Mouse (Mus musculus): Measurements from ENCODE around the gene Gm49325. TPM values are rescaled to one million over a fixed set of nuclear protein-coding genes. Genes with fewer than 3 reads are reported as not detected.

The Gm49325 gene
- 10 to 100 TPM in 1 of 2 experiments, 1 to 10 TPM in 1; 8.6 to 11.4 TPM for total RNA-seq (2021)
- long read RNA-seq, experiment 1, partial matches to known transcripts = 0 of 23 reads
- long read RNA-seq, experiment 1, other reads (novel, unspliced or antisense) = 23 of 23 reads
- long read RNA-seq, experiment 2, partial matches to known transcripts = 0 of 6 reads
- long read RNA-seq, experiment 2, other reads (novel, unspliced or antisense) = 6 of 6 reads

- DNase-seq (ENCODE audit: low spot score) = peak; percentile 98
These were observed at the start of gene Gm49325, which contains the start of gene Sumo3 for GRCm38 (mm10) chr10:77605908-77606826. Gene Gm49325, plus strand, starts transcription at chr10:77606197. Gene Sumo3, plus strand, starts transcription at chr10:77606097.

- no peak for DNase-seq (ENCODE audit: low spot score)
These were observed 49.4 kb upstream of the Gm49325 start for GRCm38 (mm10) chr10:77556631-77557030.

- DNase-seq (ENCODE audit: low spot score) = no peak
These were observed 48.4 kb upstream of the Gm49325 start for GRCm38 (mm10) chr10:77557641-77558040.

- no peak for DNase-seq (ENCODE audit: low spot score)
These were observed 45.9 kb upstream of the Gm49325 start for GRCm38 (mm10) chr10:77560090-77560489.

- no peak for DNase-seq (ENCODE audit: low spot score)
These were observed 45.2 kb upstream of the Gm49325 start for GRCm38 (mm10) chr10:77560830-77561229.

GRCm38 (mm10) chr10:77561508-77561907 is 44.5 kb upstream of the Gm49325 start:
- DNase-seq (ENCODE audit: low spot score) = no peak

GRCm38 (mm10) chr10:77565005-77565404 is 41.0 kb upstream of the Gm49325 start:
- DNase-seq (ENCODE audit: low spot score) = no peak

- peak; percentile 91 for DNase-seq (ENCODE audit: low spot score)
These were observed 39.3 kb upstream of the Gm49325 start for GRCm38 (mm10) chr10:77566651-77567050.

GRCm38 (mm10) chr10:77569481-77569880 is 36.5 kb upstream of the Gm49325 start:
- no peak for DNase-seq (ENCODE audit: low spot score)

GRCm38 (mm10) chr10:77569973-77570658 is 35.9 kb upstream of the Gm49325 start:
- DNase-seq (ENCODE audit: low spot score) = no peak

- no peak for DNase-seq (ENCODE audit: low spot score)
These were observed 33.8 kb upstream of the Gm49325 start for GRCm38 (mm10) chr10:77572225-77572624.

- DNase-seq (ENCODE audit: low spot score) = no peak
These were observed 32.8 kb upstream of the Gm49325 start for GRCm38 (mm10) chr10:77573162-77573561.

GRCm38 (mm10) chr10:77580027-77580920 is 25.7 kb upstream of the Gm49325 start:
- peak; percentile 32 for DNase-seq (ENCODE audit: low spot score)

GRCm38 (mm10) chr10:77581023-77581407 is 25.0 kb upstream of the Gm49325 start:
- DNase-seq (ENCODE audit: low spot score) = no peak

- peak; percentile 95 for DNase-seq (ENCODE audit: low spot score)
These were observed 24.4 kb upstream of the Gm49325 start, which contains the start of gene Pttg1ip for GRCm38 (mm10) chr10:77581408-77582284. Gene Pttg1ip, plus strand, starts transcription at chr10:77581720.

GRCm38 (mm10) chr10:77582285-77582618 is 23.7 kb upstream of the Gm49325 start:
- no peak for DNase-seq (ENCODE audit: low spot score)

GRCm38 (mm10) chr10:77583795-77584422 is 22.1 kb upstream of the Gm49325 start:
- DNase-seq (ENCODE audit: low spot score) = peak; percentile 32

GRCm38 (mm10) chr10:77586637-77587036 is 19.4 kb upstream of the Gm49325 start:
- DNase-seq (ENCODE audit: low spot score) = no peak

GRCm38 (mm10) chr10:77587091-77587775 is 18.8 kb upstream of the Gm49325 start:
- no peak for DNase-seq (ENCODE audit: low spot score)

All from gastrocnemius, adult 18-20 months (tissue).